Mouse (Mus musculus) kidney, postnatal 14 days (tissue): ENCODE measurements at regions not wholly inside any gene's neighbourhood (a gene's known extent, or its start where the extent isn't known, plus 50 kb on each side); places are given as distances from the start of the nearest gene placed in this dataset.
"Not testable (repeated sequence)": the region's sequence is repeated elsewhere in the genome, so short reads cannot be mapped to it uniquely, and the experiment has no call there.

ENCODE experiments used
- DNase-seq: peaks from one replicate; pipeline ENCODE4 v3.0.0; 2022; ENCODE audit warnings: mixed read lengths

GRCm38 (mm10) chr5:45382804-45383203 is 67.2 kb downstream of the Qdpr start:
- DNase-seq: no peak

GRCm38 (mm10) chr5:45378486-45378885 is 71.5 kb downstream of the Qdpr start:
- no peak for DNase-seq

- DNase-seq: no peak
Measured at GRCm38 (mm10) chr5:45373069-45373468, 77.0 kb downstream of the Qdpr start.

- no peak for DNase-seq
Measured at GRCm38 (mm10) chr5:45368451-45368850, 81.6 kb downstream of the Qdpr start.

DNA sequence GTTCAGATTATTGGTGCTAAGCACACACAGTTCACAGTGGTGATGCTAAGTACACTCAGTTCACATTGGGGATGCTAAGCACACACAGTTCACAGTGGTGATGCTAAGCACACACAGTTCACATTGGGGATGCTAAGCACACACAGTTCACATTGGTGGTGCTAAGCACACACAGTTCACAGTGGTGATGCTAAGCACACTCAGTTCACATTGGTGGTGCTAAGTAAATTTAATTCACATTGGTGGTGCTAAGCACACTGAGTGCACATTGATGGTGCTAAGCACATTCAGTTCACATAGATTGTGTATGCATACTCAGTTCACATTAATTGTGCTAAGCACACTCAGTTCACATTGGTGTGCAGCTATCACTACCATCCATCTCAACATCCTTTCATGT is 89.8 kb downstream of the Qdpr start:
- DNase-seq: no peak

GRCm38 (mm10) chr5:45340411-45340810 is 109.6 kb downstream of the Qdpr start:
- DNase-seq: no peak

- DNase-seq: no peak
Measured at GRCm38 (mm10) chr5:45336801-45337200, 113.2 kb downstream of the Qdpr start.

DNA sequence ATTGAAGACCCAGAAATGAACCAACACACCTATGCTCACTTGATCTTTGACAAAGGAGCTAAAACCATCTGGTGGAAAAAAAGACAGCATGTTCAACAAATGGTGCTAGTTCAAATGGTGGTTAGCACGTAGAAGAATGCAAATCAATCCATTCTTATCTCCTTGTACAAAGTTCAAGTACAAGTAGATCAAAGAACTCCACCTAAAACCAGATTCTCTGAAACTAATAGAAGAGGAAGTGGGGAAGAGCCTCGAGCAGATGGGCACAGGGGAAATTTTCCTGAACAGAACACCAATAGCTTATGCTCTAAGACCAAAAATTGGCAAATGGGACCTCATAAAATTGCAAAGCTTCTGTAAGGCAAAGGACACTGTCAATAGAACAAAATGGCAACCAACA is 125.6 kb downstream of the Qdpr start:
- DNase-seq: not testable (repeated sequence)

DNA sequence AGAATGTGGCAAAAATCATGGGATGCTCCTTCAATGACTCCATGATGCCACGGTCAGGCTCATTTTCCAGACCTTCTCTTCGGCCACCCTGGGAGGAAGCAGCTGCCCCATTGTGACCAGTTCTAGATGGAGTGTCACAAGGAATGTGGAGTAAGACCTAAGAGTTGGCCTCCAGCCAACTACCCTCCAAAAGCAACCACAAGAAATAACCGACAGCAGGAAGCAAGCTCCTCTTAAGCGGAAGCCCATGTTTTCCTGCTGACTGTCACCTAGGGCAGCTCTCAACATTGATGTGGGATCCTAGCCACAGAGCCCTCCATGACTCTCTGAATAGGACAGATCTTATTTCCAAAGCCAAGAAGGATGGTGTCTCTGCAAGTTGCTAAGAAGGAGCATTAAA is 126.5 kb downstream of the Qdpr start:
- DNase-seq: peak; percentile 75

DNA sequence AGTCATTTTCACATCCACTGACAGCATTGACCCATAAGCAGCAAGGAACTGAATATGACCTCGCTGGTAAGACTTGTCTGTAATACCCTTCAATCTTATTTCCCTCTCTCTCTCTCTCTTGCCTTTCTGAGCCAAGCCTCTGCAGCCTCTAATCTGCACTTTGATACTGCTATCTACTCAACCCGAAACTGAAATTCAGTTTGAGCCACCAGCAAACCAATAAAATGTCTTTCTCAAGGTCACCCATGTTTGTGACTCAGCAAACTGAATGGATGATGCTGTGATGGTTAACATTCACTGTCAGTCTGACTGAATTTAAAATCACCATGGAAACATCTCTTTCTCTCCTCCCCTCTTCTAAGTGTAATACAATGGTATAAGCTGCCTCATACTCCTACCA is 132.0 kb downstream of the Qdpr start:
- no peak for DNase-seq

DNA sequence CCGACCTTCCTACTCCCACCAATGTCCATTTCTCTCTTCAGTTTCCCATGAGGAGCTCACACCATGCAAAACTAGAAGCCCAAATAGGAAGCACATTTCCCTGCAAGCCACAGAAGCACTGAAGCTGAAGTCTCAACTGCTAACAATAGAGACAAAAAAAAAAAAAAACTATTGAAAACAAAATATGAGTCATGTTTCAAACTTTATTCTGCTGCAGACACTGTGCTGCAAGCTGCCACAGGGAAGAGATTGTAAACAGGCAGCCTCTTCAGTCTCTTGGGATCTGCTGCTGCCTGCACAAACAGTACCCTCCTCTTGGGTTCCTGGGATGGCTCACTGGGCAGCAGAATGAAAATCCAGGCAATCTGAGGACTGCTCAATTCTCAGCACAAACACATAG is 148.9 kb downstream of the Qdpr start:
- DNase-seq: peak; percentile 12

DNA sequence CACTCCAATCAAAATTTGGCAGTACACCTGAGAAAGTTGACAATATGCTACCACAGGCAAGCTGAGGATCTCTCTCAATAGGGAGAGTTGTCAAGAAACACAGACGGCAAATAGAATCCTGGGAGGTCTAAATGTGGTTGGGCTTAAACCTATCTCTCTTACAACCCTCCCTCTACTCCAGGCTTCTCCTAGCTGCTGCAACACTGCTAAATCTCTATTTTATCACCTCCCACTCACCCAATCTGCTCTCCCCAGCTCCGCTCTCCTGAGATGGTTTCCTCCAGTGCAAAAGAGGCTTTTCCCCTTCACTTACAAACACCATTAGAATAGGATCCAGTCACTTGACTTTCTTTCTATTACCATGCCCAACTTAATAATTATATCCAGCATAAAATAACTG is 151.2 kb downstream of the Qdpr start:
- no peak for DNase-seq

- no peak for DNase-seq
Measured at GRCm38 (mm10) chr5:45295134-45295533, 154.9 kb downstream of the Qdpr start.

GRCm38 (mm10) chr5:45292833-45293546 is 157.0 kb downstream of the Qdpr start:
- peak; percentile 26 for DNase-seq

GRCm38 (mm10) chr5:45292383-45292782 is 157.7 kb downstream of the Qdpr start:
- peak; percentile 82 for DNase-seq

DNA sequence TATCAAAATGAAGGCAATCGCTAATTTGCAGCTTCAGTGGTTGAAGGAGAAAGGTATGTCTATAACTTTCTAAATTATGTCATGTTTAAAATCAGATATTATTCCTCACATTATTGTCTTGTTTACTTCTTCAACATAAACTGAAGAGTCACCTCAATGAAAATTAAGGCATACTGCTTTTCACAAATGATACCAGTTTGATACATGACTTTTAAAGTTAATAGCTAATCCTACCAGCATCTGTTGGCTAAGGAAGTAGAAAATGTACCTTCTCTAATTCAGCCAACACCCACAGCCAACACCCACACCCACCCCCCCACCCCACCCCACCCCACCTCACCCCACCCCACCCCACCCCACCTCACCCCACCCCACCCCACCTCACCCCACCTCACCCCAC is 158.3 kb downstream of the Qdpr start:
- no peak for DNase-seq

- DNase-seq: no peak
Measured at GRCm38 (mm10) chr5:45291276-45291675, 158.8 kb downstream of the Qdpr start.

DNA sequence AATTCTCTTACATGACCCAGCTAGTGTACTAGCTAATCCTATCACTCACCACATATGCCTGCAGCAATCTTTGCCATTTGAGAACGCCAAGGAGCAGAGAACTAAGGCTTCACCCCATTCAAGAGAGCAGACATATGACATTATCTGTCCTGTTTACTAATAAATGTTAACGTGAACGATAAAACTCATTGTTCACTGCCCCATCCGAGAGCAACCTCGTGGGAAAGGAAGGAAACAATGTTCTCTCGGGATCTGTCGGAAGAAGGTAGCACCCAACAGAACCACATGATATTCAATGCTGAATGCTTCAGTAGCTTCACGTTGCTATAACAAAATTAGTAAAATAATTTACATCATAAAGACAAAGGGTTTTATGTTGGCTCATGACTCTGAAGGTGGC is 163.6 kb downstream of the Qdpr start:
- DNase-seq: no peak

DNA sequence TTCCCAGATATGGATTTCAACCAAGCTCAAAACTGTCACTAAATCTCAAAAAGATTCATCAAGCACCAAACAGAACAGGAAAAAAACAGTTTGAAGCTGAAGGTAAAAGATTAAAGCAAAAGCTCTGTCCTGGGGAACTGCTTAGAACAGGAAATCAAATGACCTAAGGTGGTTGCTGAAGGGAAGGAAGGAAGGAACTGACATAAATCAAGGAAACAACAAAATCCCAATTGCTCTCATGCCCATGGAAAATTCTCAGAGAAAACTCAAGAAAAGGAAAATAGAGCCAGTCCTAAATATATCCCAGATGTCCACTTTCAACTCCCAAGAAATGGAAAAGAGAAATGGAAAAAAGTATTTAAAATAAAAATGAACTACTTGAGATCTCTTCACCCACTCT is 165.4 kb downstream of the Qdpr start:
- DNase-seq: peak; percentile 19

DNA sequence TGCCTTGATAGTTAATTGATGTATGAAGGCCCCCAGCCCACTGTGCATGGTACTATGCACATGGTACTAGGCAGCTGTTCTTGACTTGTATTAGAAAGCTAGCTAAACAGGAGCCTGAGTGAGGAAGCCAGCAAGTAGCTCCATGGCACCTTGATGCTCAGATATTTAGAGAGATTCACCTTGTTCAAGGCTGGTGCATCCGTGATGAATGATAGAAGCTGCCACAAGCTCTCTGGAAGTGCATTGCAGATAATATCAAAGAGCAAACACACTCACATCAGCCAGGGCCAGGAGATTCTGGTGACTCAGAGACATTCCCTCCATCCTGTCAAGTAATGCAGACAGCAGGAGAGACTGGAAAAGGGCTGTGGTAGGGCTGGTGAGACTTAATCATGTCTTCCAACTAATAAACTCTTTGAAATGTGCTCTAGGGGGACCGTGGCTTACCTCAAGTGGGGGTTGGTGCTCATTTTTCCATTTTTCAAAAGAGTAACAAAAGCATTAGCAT is 166.1 kb downstream of the Qdpr start:
- DNase-seq: no peak

GRCm38 (mm10) chr5:45282207-45282930 is 167.7 kb downstream of the Qdpr start:
- no peak for DNase-seq

GRCm38 (mm10) chr5:45278571-45278970 is 171.5 kb downstream of the Qdpr start:
- DNase-seq: peak; percentile 92

GRCm38 (mm10) chr5:45278005-45278432 is 172.0 kb downstream of the Qdpr start:
- DNase-seq: peak; percentile 34

DNA sequence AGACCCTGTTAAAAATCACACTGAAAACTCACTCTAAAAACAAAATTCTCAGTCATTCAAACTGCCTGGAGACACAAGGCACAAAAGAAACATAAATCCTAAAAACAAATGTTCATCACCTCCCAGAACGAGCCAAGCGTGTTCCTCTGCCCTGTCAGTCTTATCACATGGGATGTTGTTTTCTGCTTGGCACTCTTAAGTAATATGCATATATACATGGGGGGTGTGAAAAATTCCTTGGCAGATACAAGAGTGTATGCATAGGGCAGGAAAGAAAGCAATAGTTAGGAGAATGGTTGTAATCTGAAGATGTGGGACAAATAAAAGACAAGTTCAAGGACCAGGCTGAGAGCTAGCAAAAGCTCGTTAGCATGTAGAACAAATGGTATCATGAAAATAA is 179.4 kb downstream of the Qdpr start:
- DNase-seq: no peak
